Comparison of ENCODE assay signal across 21 mouse cellular contexts in genomic region chr5:123023049-123023448, GRCm38 (mm10). TPM values are rescaled to one million over a fixed set of nuclear protein-coding genes. Genes with fewer than 3 reads are reported as not detected.
DNase-seq lines count a peak whose midpoint lies in the region; ATAC-seq and TF ChIP-seq lines count a peak whose summit lies in the region.
"Had no signal": no experiment of that assay in that cellular context is flagged by ENCODE, and none has a peak within 500 bp of the region (broad histone marks: within the 10 kb centered on the region; RNA-seq: fewer than 3 reads in every experiment).

No protein-coding gene starts in this region.

- no peak for TF ChIP-seq CTCF in kidney, postnatal 0 days (IDR thresholded peaks at IDR 0.05; ENCODE audit: low read depth)

- H3K27ac ChIP-seq in heart, embryonic 16.5 days (ENCODE audit: low read length) = peak overlapping the region; percentile 31; the same call in 1 of the 2 replicates
- no peak overlapping the region for H3K27ac ChIP-seq in kidney, postnatal 0 days
- H3K27ac ChIP-seq in kidney, embryonic 15.5 days = no peak overlapping the region
- H3K27ac ChIP-seq: forebrain, embryonic 12.5 days; hindbrain, embryonic 10.5 days; neural tube, embryonic 15.5 days; stomach, postnatal 0 days had no signal

- no peak overlapping the region for H3K9ac ChIP-seq in heart, embryonic 16.5 days (ENCODE audit: low read length)
- H3K9ac ChIP-seq in kidney, postnatal 0 days (ENCODE audit: low read depth, low read length) = no peak overlapping the region
- no peak overlapping the region for H3K9ac ChIP-seq in kidney, embryonic 15.5 days
- H3K9ac ChIP-seq: forebrain, embryonic 12.5 days; neural tube, embryonic 15.5 days had no signal

- H3K4me2 ChIP-seq in heart, embryonic 16.5 days (ENCODE audit: low read depth, low read length) = no peak overlapping the region
- no peak overlapping the region for H3K4me2 ChIP-seq in kidney, postnatal 0 days (ENCODE audit: low read length)
- no peak overlapping the region for H3K4me2 ChIP-seq in kidney, embryonic 15.5 days
- H3K4me2 ChIP-seq: forebrain, embryonic 12.5 days; liver, embryonic 11.5 days; midbrain, embryonic 11.5 days; neural tube, embryonic 15.5 days had no signal

- H3K36me3 ChIP-seq in heart, embryonic 16.5 days (ENCODE audit: control insufficient read depth, insufficient read depth) = no peaks in the 10 kb centered on the region
- no peaks in the 10 kb centered on the region for H3K36me3 ChIP-seq in kidney, postnatal 0 days (ENCODE audit: insufficient read depth, low read length)
- H3K36me3 ChIP-seq in kidney, embryonic 15.5 days = peaks cover 4% of the 10 kb centered on the region; the same call in 1 of the 2 replicates
- H3K36me3 ChIP-seq: forebrain, embryonic 12.5 days; neural tube, embryonic 15.5 days had no signal

- peaks cover 39% of the 10 kb centered on the region for H3K4me1 ChIP-seq in heart, embryonic 16.5 days (ENCODE audit: control insufficient read depth, insufficient read depth, low read length)
- H3K4me1 ChIP-seq in kidney, postnatal 0 days (replicated peaks; ENCODE audit: insufficient read depth, low read length) = peaks cover 12% of the 10 kb centered on the region; the same call in 1 of the 2 replicates
- peaks cover 46% of the 10 kb centered on the region for H3K4me1 ChIP-seq in kidney, embryonic 15.5 days

- no peak overlapping the region for H3K4me3 ChIP-seq in heart, embryonic 16.5 days (ENCODE audit: low read length)
- no peak overlapping the region for H3K4me3 ChIP-seq in kidney, postnatal 0 days (replicated peaks; ENCODE audit: low read depth, low read length)
- no peak overlapping the region for H3K4me3 ChIP-seq in kidney, embryonic 15.5 days (replicated peaks)
- H3K4me3 ChIP-seq: forebrain, embryonic 12.5 days; hindbrain, embryonic 10.5 days; neural tube, embryonic 15.5 days had no signal

- no peak for ATAC-seq in heart, embryonic 16.5 days (replicated peaks; ENCODE audit: extremely low read depth, insufficient read depth, low FRiP score)
- no peak for ATAC-seq in kidney, postnatal 0 days (replicated peaks; ENCODE audit: low FRiP score, low read depth)
- no peak for ATAC-seq in kidney, embryonic 15.5 days (replicated peaks; ENCODE audit: low FRiP score)

- no peak for DNase-seq in heart, postnatal 36 days
- peak; percentile 15 for DNase-seq in kidney, postnatal 0 days (ENCODE audit: low spot score)
- DNase-seq in NIH3T3 (ENCODE audit: low read depth) = peak; percentile 53
- peak; percentile 55 for DNase-seq in lung, postnatal 14 days
- no peak for DNase-seq in spleen, adult 12 weeks (ENCODE audit: low spot score)
- DNase-seq in left cerebral cortex, postnatal 4 days = no peak
- DNase-seq: cerebellum, adult 11-12 months; cerebellum, postnatal 25 days; right cerebral cortex, postnatal 25 days; thymus, postnatal 14 days had no signal

- H3K27me3 ChIP-seq in heart, embryonic 16.5 days (ENCODE audit: control insufficient read depth, insufficient read depth, low read length) = no peaks in the 10 kb centered on the region
- H3K27me3 ChIP-seq in kidney, postnatal 0 days (ENCODE audit: insufficient read depth, low read length) = no peaks in the 10 kb centered on the region
- no peaks in the 10 kb centered on the region for H3K27me3 ChIP-seq in kidney, embryonic 15.5 days
- H3K27me3 ChIP-seq: neural tube, embryonic 15.5 days had no signal

- 64% methylated on average over 6 of the region's 6 CpGs for WGBS in heart, embryonic 16.5 days
- 75% methylated on average over 6 of the region's 6 CpGs for WGBS in kidney, postnatal 0 days
- WGBS in kidney, embryonic 15.5 days = 84% methylated on average over 6 of the region's 6 CpGs

- H3K9me3 ChIP-seq in heart, embryonic 16.5 days (replicated peaks; ENCODE audit: control insufficient read depth, low read length) = no peaks in the 10 kb centered on the region
- no peaks in the 10 kb centered on the region for H3K9me3 ChIP-seq in kidney, postnatal 0 days (replicated peaks; ENCODE audit: low read length)
- H3K9me3 ChIP-seq in kidney, embryonic 15.5 days (replicated peaks) = no peaks in the 10 kb centered on the region
- H3K9me3 ChIP-seq: forebrain, embryonic 12.5 days; G1E; hindbrain, embryonic 10.5 days; neural tube, embryonic 15.5 days had no signal

- intact Hi-C loops in heart, postnatal 36 days (cut with DNase I) = no loop called here
- intact Hi-C loops in left cerebral cortex, postnatal 4 days (cut with DNase I) = no loop called here

RNA-seq across cellular contexts. Expression of gene Orai1, which starts 8.2 kb away (rescaled TPM):
- polyA plus RNA-seq in heart, embryonic 16.5 days (2015; fragmentation: Nextera tagmentation; extraction: Ambion mirVana) = 16.8 and 19.1 TPM in 2 replicates
- 10 to 100 TPM; 16.7 to 19.3 TPM for total RNA-seq in heart, postnatal 36 days (2021)
- polyA plus RNA-seq in kidney, postnatal 0 days (2015; fragmentation: Nextera tagmentation; extraction: Ambion mirVana) = 22.5 and 23.4 TPM in 2 replicates
- polyA plus RNA-seq in kidney, embryonic 15.5 days (2015; fragmentation: Nextera tagmentation; extraction: Ambion mirVana) = 17.5 and 18.5 TPM in 2 replicates
- total RNA-seq in left cerebral cortex, postnatal 4 days (2021) = 10 to 100 TPM; 13.2 to 14.2 TPM

RNA-seq across cellular contexts. Expression of gene Morn3, which starts 23.8 kb away (rescaled TPM):
- polyA plus RNA-seq in heart, embryonic 16.5 days (2015; fragmentation: Nextera tagmentation; extraction: Ambion mirVana) = 0.37 and 1.5 TPM in 2 replicates
- total RNA-seq in heart, postnatal 36 days (2021) = not detected
- polyA plus RNA-seq in kidney, postnatal 0 days (2015; fragmentation: Nextera tagmentation; extraction: Ambion mirVana) = 0.46 TPM in 1 of 2 replicates, not detected in the other
- 0.26 TPM in 1 of 2 replicates, not detected in the other for polyA plus RNA-seq in kidney, embryonic 15.5 days (2015; fragmentation: Nextera tagmentation; extraction: Ambion mirVana)
- total RNA-seq in left cerebral cortex, postnatal 4 days (2021) = not detected
- total RNA-seq: G1E; gastrocnemius, postnatal 4 days; left cerebral cortex, postnatal 14 days had no signal
- polyA plus RNA-seq: G1E; liver, embryonic 11.5 days; midbrain, embryonic 11.5 days had no signal

RNA-seq across cellular contexts. Expression of gene Kdm2b, which starts 33.4 kb away (rescaled TPM):
- polyA plus RNA-seq in heart, embryonic 16.5 days (2015; fragmentation: Nextera tagmentation; extraction: Ambion mirVana) = 26.8 and 27.3 TPM in 2 replicates
- 10 to 100 TPM; 16.6 to 19.0 TPM for total RNA-seq in heart, postnatal 36 days (2021)
- 62.5 and 66.1 TPM in 2 replicates for polyA plus RNA-seq in kidney, postnatal 0 days (2015; fragmentation: Nextera tagmentation; extraction: Ambion mirVana)
- 92.2 and 96.8 TPM in 2 replicates for polyA plus RNA-seq in kidney, embryonic 15.5 days (2015; fragmentation: Nextera tagmentation; extraction: Ambion mirVana)
- total RNA-seq in left cerebral cortex, postnatal 4 days (2021) = 100 to 1,000 TPM; 140 to 144 TPM

RNA-seq across cellular contexts. Expression of gene Tmem120b, which starts 45.2 kb away (rescaled TPM):
- polyA plus RNA-seq in heart, embryonic 16.5 days (2015; fragmentation: Nextera tagmentation; extraction: Ambion mirVana) = 14.6 and 14.9 TPM in 2 replicates
- total RNA-seq in heart, postnatal 36 days (2021) = 10 to 100 TPM in 1 of 2 experiments, 1 to 10 TPM in 1; 7.3 to 10.7 TPM
- polyA plus RNA-seq in kidney, postnatal 0 days (2015; fragmentation: Nextera tagmentation; extraction: Ambion mirVana) = 12.5 and 12.6 TPM in 2 replicates
- 15.3 and 19.2 TPM in 2 replicates for polyA plus RNA-seq in kidney, embryonic 15.5 days (2015; fragmentation: Nextera tagmentation; extraction: Ambion mirVana)
- 10 to 100 TPM; 25.0 to 28.6 TPM for total RNA-seq in left cerebral cortex, postnatal 4 days (2021)

Comparison
In these comparisons a context has a peak if more than half of its experiments do, and no peak if none do; other contexts are left out.
1. DNase-seq: peak in kidney, postnatal 0 days (single experiment), NIH3T3 (single experiment) and lung, postnatal 14 days (single experiment); none in heart, postnatal 36 days (0 of 2), spleen, adult 12 weeks (single experiment) and left cerebral cortex, postnatal 4 days (single experiment).